Mouse (Mus musculus): ENCODE measurements around the gene Tas1r2.

GRCm38 (mm10) chr4:139630171-139630570, 23.2 kb upstream of the Tas1r2 start:
- no peak for TF ChIP-seq GATA1 (IDR thresholded peaks at IDR 0.05; ENCODE audit: low read length)
- TF ChIP-seq TAL1 (IDR thresholded peaks at IDR 0.05; ENCODE audit: low read length), result no peak
